Mouse (Mus musculus): ENCODE measurements around the gene Itga1. TPM values are rescaled to one million over a fixed set of nuclear protein-coding genes. Genes with fewer than 3 reads are reported as not detected.

Itga1 gene
- 11.2 and 11.5 TPM in 2 replicates for polyA plus RNA-seq (2012; rRNA removed)

- no peak for DNase-seq (ENCODE audit: low read depth)
These were observed at the start of gene Itga1, which contains the start of gene Gm49395 for GRCm38 (mm10) chr13:115101355-115102191. Gene Itga1, minus strand, starts transcription at chr13:115101964. Gene Gm49395, minus strand, starts transcription at chr13:115101921.

GRCm38 (mm10) chr13:115150602-115151001, 48.8 kb upstream of the Itga1 start:
- no peak for DNase-seq (ENCODE audit: low read depth)

- DNase-seq (ENCODE audit: low read depth) = no peak
These were observed 48.1 kb upstream of the Itga1 start for GRCm38 (mm10) chr13:115149849-115150248.

- DNase-seq (ENCODE audit: low read depth) = no peak
These were observed 41.8 kb upstream of the Itga1 start for GRCm38 (mm10) chr13:115143575-115143974.

- DNase-seq (ENCODE audit: low read depth) = no peak
These were observed 40.3 kb upstream of the Itga1 start for GRCm38 (mm10) chr13:115142066-115142465.

- DNase-seq (ENCODE audit: low read depth) = no peak
These were observed 36.7 kb upstream of the Itga1 start for GRCm38 (mm10) chr13:115138513-115138912.

GRCm38 (mm10) chr13:115136761-115137160, 35.0 kb upstream of the Itga1 start:
- DNase-seq (ENCODE audit: low read depth) = no peak

- no peak for DNase-seq (ENCODE audit: low read depth)
These were observed 30.7 kb upstream of the Itga1 start for GRCm38 (mm10) chr13:115132435-115132834.

GRCm38 (mm10) chr13:115131381-115131780, 29.6 kb upstream of the Itga1 start:
- no peak for DNase-seq (ENCODE audit: low read depth)

- no peak for DNase-seq (ENCODE audit: low read depth)
These were observed 28.3 kb upstream of the Itga1 start for GRCm38 (mm10) chr13:115130035-115130434.

GRCm38 (mm10) chr13:115127826-115128225, 26.1 kb upstream of the Itga1 start:
- DNase-seq (ENCODE audit: low read depth) = no peak

GRCm38 (mm10) chr13:115126534-115126933, 24.8 kb upstream of the Itga1 start:
- no peak for DNase-seq (ENCODE audit: low read depth)

- DNase-seq (ENCODE audit: low read depth) = no peak
These were observed 23.4 kb upstream of the Itga1 start for GRCm38 (mm10) chr13:115125130-115125529.

GRCm38 (mm10) chr13:115124521-115124920, 22.8 kb upstream of the Itga1 start:
- DNase-seq (ENCODE audit: low read depth) = no peak

- no peak for DNase-seq (ENCODE audit: low read depth)
These were observed 17.0 kb upstream of the Itga1 start for GRCm38 (mm10) chr13:115118756-115119155.

- DNase-seq (ENCODE audit: low read depth) = no peak
These were observed 16.4 kb upstream of the Itga1 start for GRCm38 (mm10) chr13:115118195-115118594.

GRCm38 (mm10) chr13:115116930-115117621, 15.3 kb upstream of the Itga1 start:
- no peak for DNase-seq (ENCODE audit: low read depth)

GRCm38 (mm10) chr13:115109628-115110027, 7.9 kb upstream of the Itga1 start:
- DNase-seq (ENCODE audit: low read depth) = no peak

- no peak for DNase-seq (ENCODE audit: low read depth)
These were observed 5.7 kb upstream of the Itga1 start for GRCm38 (mm10) chr13:115107436-115107835.

- no peak for DNase-seq (ENCODE audit: low read depth)
These were observed 4.4 kb upstream of the Itga1 start for GRCm38 (mm10) chr13:115106183-115106582.

GRCm38 (mm10) chr13:115102754-115103153, 990 bp upstream of the Itga1 start:
- no peak for DNase-seq (ENCODE audit: low read depth)

- DNase-seq (ENCODE audit: low read depth) = no peak
These were observed 1.2 kb downstream of the Itga1 start for GRCm38 (mm10) chr13:115100381-115101177.
